Mouse (Mus musculus) lung, adult 2 months (tissue): ENCODE results near the gene Farsa.

Experiments
- CTCF ChIP-seq: fragments of 200-500 bp; IDR thresholded peaks from 2 replicates; pipeline ENCODE4 v1.5.1; 2011; ENCODE audit warnings: mild to moderate bottlenecking, low read length, control low read depth; ENCODE audit not compliant: insufficient read depth
- POLR2A ChIP-seq: fragments of 200-500 bp; IDR thresholded peaks from 2 replicates; pipeline ENCODE4 v1.6.1; 2011; ENCODE audit warnings: low read depth, mild to moderate bottlenecking, control low read depth, low read length, borderline replicate concordance; ENCODE audit errors: extremely low read depth

GRCm38 (mm10) chr8:84912895-84913501 is 56.2 kb downstream of the Farsa start:
- no peak for TF ChIP-seq CTCF
- TF ChIP-seq POLR2A, result peak; percentile 68; the same call in 1 of the 2 replicates
